Mouse (Mus musculus) MEL (cell line): ENCODE measurements around the gene Fbxo10.

Experiments
- CTCF ChIP-seq, 3 experiments: IDR thresholded peaks in 2 of 3; conservative IDR thresholded peaks in 1 of 3; 2 replicates each; pipeline ENCODE4 v1.5.1; 2011 to 2012; ENCODE audit warnings: low read length in 3 of 3, low read depth in 2 of 3, mild to moderate bottlenecking in 2 of 3, improper control_type of control experiment in 1 of 3, inconsistent platforms in 1 of 3, mixed read lengths in 1 of 3, moderate library complexity in 1 of 3; ENCODE audit not compliant: control insufficient read depth in 1 of 3, insufficient read depth in 1 of 3, poor library complexity in 1 of 3, severe bottlenecking in 1 of 3
- E2F4 ChIP-seq: IDR thresholded peaks from 2 replicates; pipeline ENCODE4 v1.6.1; 2011; ENCODE audit warnings: low read depth, low read length, improper control_type of control experiment, borderline replicate concordance
- MXI1 ChIP-seq: IDR thresholded peaks from 2 replicates; pipeline ENCODE4 v1.6.1; 2011; ENCODE audit warnings: mild to moderate bottlenecking, low read depth, low read length, improper control_type of control experiment
- MYC ChIP-seq: IDR thresholded peaks from 2 replicates; pipeline ENCODE4 v1.6.1; 2011; ENCODE audit warnings: low read depth, mild to moderate bottlenecking, low read length, improper control_type of control experiment, moderate library complexity
- POLR2A ChIP-seq, 2 experiments: IDR thresholded peaks; 2 replicates each; pipeline ENCODE4 v1.6.1; 2011 to 2012; ENCODE audit warnings: low read length in 2 of 2, mild to moderate bottlenecking in 2 of 2, control low read depth in 1 of 2, improper control_type of control experiment in 1 of 2, low read depth in 1 of 2, moderate library complexity in 1 of 2; ENCODE audit not compliant: control insufficient read depth in 1 of 2, insufficient read depth in 1 of 2, poor library complexity in 1 of 2
- SIN3A ChIP-seq: IDR thresholded peaks from 2 replicates; pipeline ENCODE4 v1.6.1; 2012; ENCODE audit warnings: low read length, improper control_type of control experiment, inconsistent platforms

GRCm38 (mm10) chr4:45054862-45055261 is 29.5 kb downstream of the Fbxo10 start:
- TF ChIP-seq MYC = no peak
- peak in 2 of 3 experiments; percentile 5 to 40; a peak in 2 of 6 replicates for TF ChIP-seq CTCF (IDR thresholded peaks at IDR 0.05 in 2 of 3, conservative IDR thresholded peaks at IDR 0.05 in 1 of 3; ENCODE audit: control insufficient read depth in 1 of 3, insufficient read depth in 1 of 3, low read depth in 2 of 3, low read length in 3 of 3, poor library complexity in 1 of 3, severe bottlenecking in 1 of 3)
- no peak for TF ChIP-seq POLR2A (IDR thresholded peaks at IDR 0.05; ENCODE audit: control insufficient read depth in 1 of 2, insufficient read depth in 1 of 2, low read depth in 1 of 2, low read length in 2 of 2, poor library complexity in 1 of 2)
- no peak for TF ChIP-seq E2F4
- TF ChIP-seq SIN3A = no peak
- TF ChIP-seq MXI1 = no peak
